ENCODE assay signal across 9 mouse cellular contexts in genomic region chr15:40114600-40115271, GRCm38 (mm10). TPM values are rescaled to one million over a fixed set of nuclear protein-coding genes. Genes with fewer than 3 reads are reported as not detected.
DNase-seq lines count a peak whose midpoint lies in the region; ATAC-seq lines count a peak whose summit lies in the region.
"Had no signal": no experiment of that assay in that cellular context is flagged by ENCODE, and none has a peak within 500 bp of the region (broad histone marks: within the 10 kb centered on the region; RNA-seq: fewer than 3 reads in every experiment).

No protein-coding gene starts in this region.

- ATAC-seq in liver, embryonic 11.5 days (replicated peaks; ENCODE audit: low FRiP score) = no peak
- ATAC-seq in neural tube, embryonic 13.5 days (ENCODE audit: low read depth) = peak; percentile 88
- no peak for ATAC-seq in inflammation-experienced regulatory T-cells, adult 6 months

- H3K27ac ChIP-seq in liver, embryonic 11.5 days (ENCODE audit: low read depth, low read length) = no peak overlapping the region
- H3K27ac ChIP-seq in neural tube, embryonic 13.5 days (replicated peaks) = peak overlapping the region; percentile 74

- peak; percentile 36 for DNase-seq in liver, embryonic 11.5 days (ENCODE audit: low spot score)
- no peak for DNase-seq in liver
- DNase-seq in fat pad, adult 2 months (ENCODE audit: extremely low read depth, low read depth, low spot score) = peak; percentile 1
- peak; percentile 30 to 32 for DNase-seq in layer of hippocampus, postnatal 10 days (ENCODE audit: low spot score in 2 of 2)
- no peak for DNase-seq in cerebellum, adult 11-12 months
- DNase-seq in yolk sac, embryonic 10.5 days (ENCODE audit: low spot score) = no peak

- H3K9me3 ChIP-seq in liver, embryonic 11.5 days (ENCODE audit: control insufficient read depth, low read length) = no peaks in the 10 kb centered on the region
- no peaks in the 10 kb centered on the region for H3K9me3 ChIP-seq in neural tube, embryonic 13.5 days

- peak overlapping the region; percentile 39 for H3K4me2 ChIP-seq in liver, embryonic 11.5 days
- peak overlapping the region; percentile 45 for H3K4me2 ChIP-seq in neural tube, embryonic 13.5 days

- no peaks in the 10 kb centered on the region for H3K27me3 ChIP-seq in liver, embryonic 11.5 days (replicated peaks; ENCODE audit: control insufficient read depth, insufficient read depth, low read length)
- no peaks in the 10 kb centered on the region for H3K27me3 ChIP-seq in neural tube, embryonic 13.5 days

- WGBS in liver, embryonic 11.5 days = 50% methylated on average over 22 of the region's 22 CpGs
- 25% methylated on average over 22 of the region's 22 CpGs for WGBS in neural tube, embryonic 13.5 days

- H3K4me3 ChIP-seq in liver, embryonic 11.5 days (ENCODE audit: low read depth, low read length) = no peak overlapping the region
- peak overlapping the region; percentile 7 for H3K4me3 ChIP-seq in neural tube, embryonic 13.5 days

- no peak overlapping the region for H3K9ac ChIP-seq in liver, embryonic 11.5 days (ENCODE audit: low read depth, low read length)
- peak overlapping the region; percentile 46 for H3K9ac ChIP-seq in neural tube, embryonic 13.5 days

- H3K4me1 ChIP-seq in liver, embryonic 11.5 days (replicated peaks; ENCODE audit: control insufficient read depth, insufficient read depth, low read length) = no peaks in the 10 kb centered on the region
- peaks cover 20% of the 10 kb centered on the region for H3K4me1 ChIP-seq in neural tube, embryonic 13.5 days (replicated peaks)

- no peaks in the 10 kb centered on the region for H3K36me3 ChIP-seq in liver, embryonic 11.5 days (ENCODE audit: control insufficient read depth, insufficient read depth, low read length)
- H3K36me3 ChIP-seq in neural tube, embryonic 13.5 days = no peaks in the 10 kb centered on the region

RNA-seq across cellular contexts. Expression of gene 9330182O14Rik, which starts 19.4 kb away (rescaled TPM):
- not detected in 2 replicates for polyA plus RNA-seq in liver, embryonic 11.5 days (2014; fragmentation: Nextera tagmentation; extraction: Ambion mirVana)
- total RNA-seq in layer of hippocampus, postnatal 10 days (2021) = not detected
- not detected in 2 replicates for polyA plus RNA-seq in neural tube, embryonic 13.5 days (2015; fragmentation: Nextera tagmentation; extraction: Ambion mirVana)
- polyA plus RNA-seq in inflammation-experienced regulatory T-cells, adult 6 months (2017; shearing (Covaris generic)) = not detected
- total RNA-seq: left cerebral cortex, postnatal 10 days had no signal

Comparison
In these comparisons a context has a peak if more than half of its experiments do, and no peak if none do; other contexts are left out.
1. DNase-seq: peak in liver, embryonic 11.5 days (single experiment), fat pad, adult 2 months (single experiment) and layer of hippocampus, postnatal 10 days (2 of 2); none in liver (single experiment), cerebellum, adult 11-12 months (single experiment) and yolk sac, embryonic 10.5 days (single experiment).